Mouse (Mus musculus) yolk sac, embryonic 10.5 days (tissue): ENCODE results near the gene Sh3pxd2a.
A peak's percentile ranks its signal among the peaks of the same experiment; 100 is the strongest.

Source experiments
- DNase-seq: peaks from one replicate; pipeline ENCODE4 v3.0.0-alpha.2; 2017; ENCODE audit warnings: low spot score

The Sh3pxd2a gene

DNA sequence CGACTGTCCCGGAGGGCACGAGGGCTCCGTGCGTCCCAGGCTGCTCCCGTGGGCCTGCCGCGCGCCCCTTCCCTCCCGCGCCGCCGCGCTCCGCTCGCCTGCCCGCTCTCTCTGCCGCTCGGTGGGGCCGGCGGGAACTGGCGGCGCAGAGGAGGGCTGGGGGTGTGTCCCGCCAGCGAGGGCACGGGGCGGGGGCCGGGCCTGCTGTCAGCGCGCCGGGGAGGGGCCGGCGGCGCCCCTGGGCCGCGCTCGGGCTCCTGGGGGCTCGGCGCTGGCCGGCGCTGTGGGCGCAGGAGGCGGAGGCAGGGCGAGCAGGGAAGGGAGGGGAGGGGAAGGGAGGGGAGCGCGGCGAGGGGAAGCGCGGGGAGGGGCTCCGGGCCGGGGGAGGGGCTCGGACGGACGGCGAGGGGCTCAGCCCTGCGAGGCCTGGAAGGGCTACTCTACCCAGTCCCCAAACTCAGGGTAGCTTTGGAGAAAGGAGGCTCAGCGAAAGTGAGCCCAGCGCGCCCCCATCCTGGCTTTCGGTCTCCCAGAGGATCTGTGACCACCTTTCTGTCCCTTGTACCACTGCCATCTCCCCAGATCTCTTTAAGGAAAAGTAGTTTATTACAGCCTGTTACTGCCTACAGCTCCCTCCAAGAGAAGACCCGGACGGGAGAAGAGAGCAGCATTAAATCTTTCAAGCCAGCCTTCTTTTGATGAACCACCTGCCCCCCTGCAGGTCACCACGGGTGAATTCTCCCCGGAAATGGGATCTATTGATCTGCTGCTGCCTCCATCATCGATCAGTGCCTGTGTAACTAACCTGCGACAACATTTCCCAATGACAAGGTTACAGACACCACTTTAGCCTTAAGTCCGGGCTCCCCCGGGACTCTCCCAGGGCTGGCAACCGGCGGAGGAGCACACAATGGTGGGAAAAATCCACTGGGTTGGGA lies at the start of gene Sh3pxd2a:
Gene Sh3pxd2a (minus strand): TSS at position 98 of the 938 bp plus-strand sequence.
- peak; percentile 87 for DNase-seq

DNA sequence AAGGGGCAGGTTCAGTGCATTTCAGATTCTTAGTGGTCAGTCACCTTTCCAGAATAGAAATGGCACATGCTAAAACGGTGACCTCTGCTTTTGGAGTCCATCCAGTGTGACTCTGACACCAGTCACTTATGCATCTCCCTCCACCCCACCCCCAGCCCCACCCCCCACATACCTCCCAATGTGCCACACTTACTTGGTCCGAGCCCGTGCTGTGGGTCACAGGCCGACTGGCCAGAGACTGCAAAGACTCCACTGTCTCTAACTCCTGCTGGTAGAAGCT lies 49.4 kb upstream of the Sh3pxd2a start:
- no peak for DNase-seq

DNA sequence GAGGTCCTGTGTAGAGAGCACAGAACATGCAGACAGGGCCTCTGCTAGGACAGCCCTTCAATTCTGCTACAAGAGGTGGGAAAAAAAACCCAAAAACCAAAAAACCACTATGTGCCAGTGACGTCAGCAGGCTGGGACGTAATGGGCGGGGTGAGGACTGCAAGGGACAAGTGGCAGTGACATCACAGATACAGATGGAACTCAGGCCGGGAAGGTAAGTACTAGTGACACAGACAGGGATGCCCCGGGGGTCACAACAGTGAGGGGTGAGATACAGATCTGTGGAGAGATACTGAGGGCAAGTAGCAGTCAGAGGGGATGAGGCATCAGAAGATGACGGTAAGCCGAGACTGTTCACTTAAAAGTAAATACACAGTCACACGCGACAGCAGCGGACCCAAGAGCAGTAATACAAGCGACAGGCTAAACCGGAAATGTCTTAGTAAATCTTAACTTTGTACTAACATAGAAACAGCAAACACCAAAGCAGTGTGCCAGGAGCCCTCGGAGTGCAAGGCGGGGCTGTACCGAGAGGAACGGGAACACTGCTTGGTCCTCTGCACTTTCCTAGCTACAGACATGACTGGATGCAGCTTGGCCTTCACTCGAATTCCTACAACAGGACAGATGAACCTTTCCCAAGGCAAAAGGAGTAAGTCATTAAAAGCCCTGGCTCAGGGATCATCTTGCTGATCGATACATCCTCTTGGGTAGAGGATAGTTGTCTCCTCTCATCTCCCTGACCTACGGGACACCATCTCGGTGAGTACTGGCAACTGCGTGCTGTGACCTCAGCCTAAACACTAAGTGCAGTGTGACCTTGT lies 48.8 kb upstream of the Sh3pxd2a start:
- no peak for DNase-seq

DNA sequence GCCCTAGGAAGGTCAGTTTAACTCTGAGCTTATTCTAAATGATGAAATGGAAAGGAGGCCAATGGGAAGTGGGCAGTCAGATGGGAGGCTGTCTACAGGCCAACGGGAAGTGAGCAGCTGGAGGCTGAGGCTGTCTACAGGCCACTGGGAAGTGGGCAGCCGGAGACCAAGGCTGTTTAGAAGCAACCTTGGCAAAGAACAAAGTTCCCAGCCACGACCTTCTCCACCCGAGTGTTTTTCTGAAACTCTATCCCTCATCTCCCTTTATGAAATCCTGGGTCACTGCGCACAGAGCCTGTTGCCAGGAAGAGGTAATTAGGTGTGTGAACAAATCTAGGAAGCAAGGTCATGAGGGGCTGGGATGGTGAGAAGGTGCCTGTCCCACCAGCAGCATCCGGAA lies 47.8 kb upstream of the Sh3pxd2a start:
- no peak for DNase-seq

DNA sequence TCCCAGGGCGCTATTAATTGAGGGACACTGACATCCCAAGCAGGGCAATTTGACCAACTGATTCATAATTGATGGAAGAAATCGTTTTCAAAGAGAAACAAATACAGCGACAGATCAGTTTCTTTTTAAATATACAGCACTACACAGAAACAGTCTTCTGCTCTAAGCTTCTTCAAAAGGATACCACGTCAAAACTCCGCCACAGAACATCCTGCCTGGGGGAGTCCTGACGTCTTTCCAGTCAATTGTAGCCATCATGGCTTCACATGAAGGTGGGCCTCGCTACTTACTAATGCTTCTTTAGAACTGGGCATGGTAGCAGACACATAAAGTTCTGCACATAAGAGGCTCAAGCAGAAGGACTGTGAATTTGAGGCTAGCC lies 47.1 kb upstream of the Sh3pxd2a start:
- DNase-seq = no peak

DNA sequence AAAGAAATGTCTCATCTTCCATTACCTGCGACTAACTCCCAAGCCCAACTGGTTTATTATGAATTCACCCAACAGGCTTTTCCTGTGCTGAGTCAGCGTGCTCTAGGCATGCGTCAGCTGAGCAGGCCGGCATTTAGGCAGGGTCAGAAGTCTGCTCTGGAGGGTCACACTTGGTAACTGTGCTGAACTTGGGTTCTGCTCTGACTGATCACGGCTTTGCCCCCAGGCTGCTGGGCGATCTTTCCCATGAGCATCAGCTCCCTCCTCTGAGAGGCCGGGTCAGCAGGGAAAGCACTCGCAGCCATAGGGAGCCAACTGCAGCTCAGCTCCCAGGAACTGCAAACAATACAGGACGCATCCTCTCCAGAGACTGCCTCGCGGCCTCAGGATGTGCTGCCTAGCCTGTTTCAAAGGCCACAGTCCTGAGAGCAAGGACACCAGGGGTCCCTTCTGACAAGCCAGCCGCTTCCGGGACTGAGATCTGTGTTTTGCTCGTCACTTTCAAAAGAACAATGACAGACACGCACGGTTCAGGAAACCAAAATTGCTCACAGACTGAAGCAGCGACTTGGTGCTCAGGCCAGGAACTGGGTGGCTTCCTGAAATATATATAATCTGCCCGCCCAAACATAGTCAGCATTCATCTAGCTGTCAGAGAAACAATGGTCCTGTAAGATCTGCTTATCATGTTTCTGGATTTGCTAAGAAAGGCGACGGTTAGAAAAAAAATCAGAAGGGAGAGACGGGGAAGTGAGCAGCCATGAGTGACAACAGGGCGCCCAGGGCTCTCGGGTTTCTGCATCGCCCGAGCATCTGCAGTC lies 46.5 kb upstream of the Sh3pxd2a start:
- DNase-seq = peak; percentile 68

DNA sequence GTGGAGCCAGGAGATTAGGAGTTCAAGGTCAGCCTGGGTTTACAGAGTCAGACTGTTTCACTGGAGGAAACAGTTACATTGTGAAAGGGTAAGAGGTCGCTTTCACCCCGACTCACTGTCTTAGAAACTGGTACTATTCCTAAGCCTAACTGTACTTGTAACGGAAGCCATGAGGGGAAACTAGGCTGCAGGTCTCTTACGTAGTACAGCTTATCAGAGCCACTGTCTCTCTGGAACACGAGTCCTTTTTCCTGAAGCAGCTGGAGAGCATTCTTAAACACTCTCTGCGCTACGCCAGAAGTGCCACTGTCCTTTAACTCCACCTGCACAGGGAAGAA lies 45.9 kb upstream of the Sh3pxd2a start:
- DNase-seq = no peak

DNA sequence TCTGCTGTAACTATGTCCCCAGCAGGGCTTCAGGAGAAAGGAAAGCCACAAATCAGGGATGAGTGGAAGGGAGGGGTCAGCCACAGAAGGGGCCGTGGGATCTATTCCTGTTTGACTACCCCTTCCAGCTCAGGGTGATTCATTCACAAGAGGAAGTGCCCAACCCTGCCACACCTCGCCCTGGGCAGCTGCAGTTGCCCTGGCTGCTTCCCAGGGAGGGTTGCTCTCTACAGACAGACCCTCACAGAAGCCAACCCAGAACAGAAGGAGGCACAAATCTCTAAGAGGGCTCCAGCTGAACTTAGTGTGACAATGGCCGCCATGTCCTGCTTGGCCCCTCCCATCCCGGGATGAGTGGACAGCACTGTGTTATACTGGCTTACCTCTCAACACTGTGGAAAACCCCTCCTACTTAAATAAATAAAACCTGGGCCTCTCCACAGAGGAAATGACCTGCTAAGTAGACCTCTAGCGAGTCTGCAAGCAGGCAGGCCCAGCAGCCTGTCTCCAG lies 44.6 kb upstream of the Sh3pxd2a start:
- DNase-seq = no peak

DNA sequence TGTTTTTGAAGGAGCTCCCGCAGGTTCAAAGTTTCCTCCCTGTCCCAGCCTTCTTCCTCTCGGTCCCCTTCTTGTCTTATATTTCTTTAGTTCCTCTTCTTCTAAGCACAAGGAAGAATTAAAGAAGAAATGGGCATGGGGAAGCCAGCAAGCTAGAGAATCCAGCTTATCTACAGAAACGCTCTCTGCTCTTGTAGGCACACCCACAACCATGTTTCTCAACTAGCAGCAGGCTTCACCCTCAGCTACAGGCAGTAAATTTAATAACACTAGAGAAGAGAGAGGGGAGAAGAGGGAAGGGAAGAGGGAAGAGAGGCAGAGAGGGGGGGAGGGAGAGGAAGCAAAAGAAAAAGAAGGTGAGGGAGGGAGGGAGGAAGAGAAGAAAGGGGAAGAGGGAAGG lies 44.0 kb upstream of the Sh3pxd2a start:
- DNase-seq = no peak

DNA sequence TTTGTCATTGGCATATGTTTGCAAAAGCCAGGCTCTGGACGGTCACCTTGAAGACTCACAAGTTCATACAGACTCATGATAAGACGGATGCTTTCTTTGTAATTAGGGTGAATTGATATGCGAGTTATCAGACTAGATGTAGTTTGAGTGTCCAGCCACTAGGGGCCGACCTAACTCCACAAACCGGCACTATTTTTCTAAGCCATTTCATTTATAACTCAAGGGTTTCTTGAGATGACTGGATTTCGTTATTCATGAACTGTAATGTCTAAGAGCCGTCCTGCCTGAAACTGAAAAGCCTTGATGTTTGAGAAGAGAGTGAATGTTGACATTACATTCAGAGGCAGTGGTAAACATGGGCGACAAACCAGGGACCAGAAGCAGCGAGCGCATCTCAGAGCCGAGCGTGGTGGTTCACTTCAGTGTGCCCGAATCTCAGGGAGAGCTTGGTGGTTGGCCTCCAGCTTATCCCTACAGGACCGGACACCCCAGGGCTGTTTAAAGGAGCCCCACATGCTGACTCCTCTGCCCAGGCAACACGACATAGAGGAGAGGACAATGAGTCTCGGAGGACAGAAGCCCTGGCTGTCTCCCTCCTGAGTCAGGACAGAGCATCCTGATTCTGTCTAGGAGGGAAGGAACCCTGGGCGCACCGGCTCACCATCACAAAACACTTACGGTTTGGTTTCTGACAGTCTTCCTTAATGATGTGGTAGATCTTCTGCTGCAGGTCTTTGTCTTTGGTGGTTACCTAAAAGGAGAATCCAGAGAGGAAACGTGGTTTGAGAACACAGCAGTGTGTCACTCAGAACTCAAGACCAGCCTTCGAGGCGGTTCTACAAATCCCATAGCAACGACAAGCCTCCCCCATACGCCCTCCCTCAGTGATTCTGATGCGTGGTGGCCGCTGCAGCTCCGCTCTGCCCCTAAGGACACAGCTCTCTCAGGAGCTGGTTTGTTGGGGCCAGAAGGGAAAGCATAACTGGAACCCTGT lies 43.2 kb upstream of the Sh3pxd2a start:
- peak; percentile 39 for DNase-seq

DNA sequence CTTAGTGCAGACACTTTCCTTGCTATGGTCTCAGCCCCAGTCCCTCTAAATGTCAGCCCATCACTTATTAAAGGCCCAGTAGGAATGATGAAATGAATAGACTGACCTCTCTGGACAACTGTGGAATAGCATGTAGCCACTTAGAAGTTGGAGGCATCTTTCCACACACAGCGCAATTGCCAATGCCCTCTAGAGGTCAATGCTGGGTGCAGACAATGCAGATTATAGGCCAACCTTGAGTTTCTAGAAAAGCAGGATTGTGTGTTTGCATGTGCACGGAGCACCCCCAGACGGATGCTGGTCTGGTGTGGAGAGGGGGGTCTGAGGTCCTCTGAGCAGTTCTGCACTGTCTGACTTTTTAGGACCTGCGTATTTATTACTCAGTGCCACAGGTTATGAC lies 39.4 kb upstream of the Sh3pxd2a start:
- DNase-seq = peak; percentile 44

DNA sequence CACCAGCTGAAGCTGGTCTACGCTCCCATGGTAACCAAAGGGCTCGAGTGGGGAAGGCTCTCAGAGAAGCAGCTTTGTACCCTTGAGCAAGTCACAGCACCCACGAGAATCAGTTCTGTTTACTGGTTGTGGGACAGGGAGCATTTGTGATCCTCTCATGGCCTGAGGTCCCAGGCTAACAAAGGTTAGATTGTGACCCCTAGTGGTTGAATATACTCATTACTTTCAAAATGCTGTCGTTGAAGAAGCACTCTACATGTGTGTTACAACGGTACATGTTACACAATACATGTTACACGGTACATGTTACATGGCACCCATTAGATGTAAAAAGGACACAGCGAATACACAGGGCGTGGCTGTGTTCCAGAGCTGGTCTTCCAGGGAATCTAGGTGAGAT lies 38.4 kb upstream of the Sh3pxd2a start:
- no peak for DNase-seq

DNA sequence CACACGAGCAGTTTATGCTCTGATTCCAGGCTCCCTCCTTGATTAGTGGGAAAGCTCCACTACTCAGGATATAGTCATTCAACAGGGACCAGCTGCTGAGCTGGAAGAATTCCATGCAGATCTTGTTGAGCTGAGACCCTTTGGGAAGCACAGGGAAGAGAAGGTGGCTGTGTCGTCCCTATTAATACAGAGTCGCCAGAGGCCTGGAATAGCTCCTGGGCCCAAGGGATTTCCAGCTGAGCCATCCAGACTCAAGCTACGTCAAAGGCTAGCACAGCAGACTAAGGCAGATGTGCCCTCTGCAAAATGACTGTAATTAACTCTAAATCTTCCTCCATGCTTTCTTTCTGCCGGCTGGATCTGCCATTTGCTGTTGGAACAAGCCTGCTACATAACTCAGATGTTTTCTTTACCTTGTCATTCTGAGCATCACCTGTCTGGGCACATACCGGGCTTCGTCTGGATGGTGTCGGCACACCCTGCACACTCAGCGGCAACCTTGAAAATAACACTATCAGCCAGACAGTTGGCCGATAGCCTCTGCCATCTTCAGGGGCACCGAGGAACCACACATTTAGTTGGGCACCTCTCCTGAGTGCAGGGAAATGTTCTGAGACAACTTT lies 36.3 kb upstream of the Sh3pxd2a start:
- no peak for DNase-seq

DNA sequence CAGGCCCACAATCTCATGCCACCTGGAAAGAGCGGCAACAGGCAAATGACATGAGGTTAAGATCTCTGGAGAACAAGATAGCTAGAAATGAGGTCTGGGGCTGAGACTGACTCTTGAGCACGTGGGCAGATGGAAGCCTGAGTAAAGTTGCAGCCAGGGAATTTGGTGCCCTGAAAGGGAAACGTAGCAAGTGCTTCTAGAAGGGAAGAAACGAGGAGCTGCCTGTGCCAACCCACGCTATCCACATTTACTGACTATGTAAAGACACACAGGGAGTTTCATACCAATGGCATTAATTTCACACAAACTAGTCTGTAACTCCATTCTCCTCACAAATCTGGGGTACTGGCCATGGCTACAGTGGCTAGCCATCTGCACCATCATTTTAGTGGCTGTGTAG lies 35.6 kb upstream of the Sh3pxd2a start:
- DNase-seq = no peak

DNA sequence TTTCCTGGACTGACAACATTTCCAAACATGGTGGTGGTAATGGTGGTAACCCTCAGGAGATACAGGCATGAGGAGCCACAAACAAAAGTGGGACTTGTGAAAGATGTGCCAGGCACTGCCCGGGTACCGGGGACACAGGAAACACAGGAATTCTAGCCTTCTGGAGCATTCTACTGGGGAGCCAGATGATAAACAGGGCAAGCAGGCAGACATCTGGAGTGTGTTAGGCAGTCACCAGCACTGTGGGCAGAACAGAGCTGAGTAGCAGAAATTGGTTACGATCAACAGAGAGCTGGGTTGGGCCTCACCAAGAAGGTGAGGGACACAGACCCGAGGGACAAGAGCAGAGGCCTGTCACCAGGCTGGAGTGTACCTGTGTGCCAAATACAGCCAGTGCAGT lies 34.7 kb upstream of the Sh3pxd2a start:
- no peak for DNase-seq

DNA sequence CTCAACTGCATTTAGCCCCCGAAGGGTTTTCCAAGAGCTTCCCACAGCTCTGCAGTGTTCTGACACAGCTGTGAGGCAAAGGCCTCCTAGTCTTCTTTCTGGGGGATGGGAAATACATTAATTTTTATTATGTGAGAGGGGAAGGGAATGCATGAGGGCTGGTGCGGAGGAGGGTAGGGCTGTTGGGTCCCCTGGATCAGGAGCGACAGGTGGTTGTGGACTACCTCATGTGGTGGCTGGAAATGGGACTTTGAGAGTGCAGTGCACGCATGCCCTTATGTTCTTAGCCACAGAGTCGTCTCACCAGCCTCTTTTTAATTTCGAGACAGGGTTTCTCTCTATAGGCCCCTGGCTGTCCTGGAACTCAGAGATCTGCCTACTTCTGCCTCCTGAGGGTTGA lies 33.5 kb upstream of the Sh3pxd2a start:
- no peak for DNase-seq

DNA sequence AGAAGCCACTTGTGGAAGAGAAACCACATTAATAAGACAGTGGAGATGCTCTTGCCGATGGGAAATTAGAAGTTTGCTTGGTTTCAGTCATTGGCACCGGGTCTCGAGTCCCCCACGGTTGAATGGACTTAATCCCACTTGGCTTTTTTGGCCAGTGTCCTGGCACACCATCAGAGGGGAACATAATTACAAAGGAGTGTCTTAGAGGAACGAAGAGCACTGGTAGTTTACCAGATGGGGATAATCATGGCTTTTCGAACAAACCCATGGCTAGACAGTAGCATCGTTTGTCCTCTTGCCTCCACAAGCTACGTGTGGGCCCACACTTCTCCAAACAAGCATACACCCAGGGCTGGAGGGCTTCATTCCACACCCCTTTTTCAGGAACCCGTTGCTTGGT lies 33.1 kb upstream of the Sh3pxd2a start:
- DNase-seq = no peak

DNA sequence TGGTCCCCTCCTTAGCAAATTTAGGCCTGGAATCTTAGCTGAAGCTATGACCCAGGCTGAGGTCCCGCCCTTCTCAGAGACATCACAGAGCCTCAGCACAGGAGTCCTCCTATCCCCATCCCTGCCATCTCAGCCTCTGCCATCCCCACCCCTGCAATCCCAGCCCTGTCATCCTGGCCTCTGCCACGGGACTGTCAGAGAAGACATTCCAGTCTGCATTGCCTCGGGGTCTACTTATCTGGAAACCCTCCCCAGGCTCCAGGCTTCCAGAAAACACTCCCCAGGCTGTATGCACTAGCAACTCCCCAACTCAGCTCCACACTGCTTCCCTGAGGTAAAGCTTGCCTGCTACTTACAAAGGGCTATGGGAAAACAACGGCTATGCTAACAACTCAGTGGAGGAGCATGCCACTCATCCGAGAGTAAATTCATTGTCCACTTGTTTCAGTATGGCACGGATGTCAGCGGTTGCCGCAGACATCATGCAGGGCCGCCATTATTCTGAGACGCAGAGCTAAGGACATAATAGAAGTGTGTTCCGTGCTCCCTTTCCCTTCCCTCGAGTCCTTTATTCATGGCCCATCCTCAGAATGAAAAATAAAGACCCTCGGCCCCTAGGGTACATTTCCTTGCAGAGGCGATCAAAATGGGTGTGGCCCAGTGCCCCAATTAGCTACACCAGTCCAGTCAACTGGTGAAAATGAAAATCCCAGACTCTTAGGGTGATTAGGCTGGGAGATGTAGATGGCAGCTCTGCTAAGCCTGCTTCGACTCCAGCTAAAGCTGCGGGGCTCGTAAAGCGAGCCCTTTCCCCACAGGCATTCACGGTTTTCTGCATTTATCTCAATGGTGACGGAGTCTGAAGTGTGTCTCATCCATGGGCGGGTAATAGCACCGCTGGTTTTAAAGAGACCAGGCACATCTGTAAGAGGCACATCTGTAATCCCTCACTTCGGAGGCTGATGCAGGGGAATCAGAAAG lies 29.1 kb upstream of the Sh3pxd2a start:
- DNase-seq = no peak

DNA sequence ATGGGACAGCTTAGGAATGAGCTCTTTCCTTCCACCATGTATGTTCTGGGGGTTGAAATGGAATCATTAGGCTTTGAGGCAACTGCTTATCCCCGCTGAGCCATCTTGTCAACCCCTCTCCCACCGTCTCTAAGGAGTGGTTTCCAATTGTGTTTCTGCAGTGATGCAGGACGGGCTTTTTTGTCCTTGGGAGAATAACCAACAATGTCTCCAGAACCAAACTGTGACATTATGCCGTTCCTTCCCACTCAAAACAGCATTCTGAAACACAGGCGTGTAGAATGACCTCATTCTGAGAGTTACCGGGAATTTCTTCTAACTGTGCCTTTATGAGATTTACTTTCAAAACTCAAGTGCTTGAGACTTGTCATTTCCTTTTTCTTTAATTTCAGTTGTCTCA lies 28.2 kb upstream of the Sh3pxd2a start:
- DNase-seq = no peak

DNA sequence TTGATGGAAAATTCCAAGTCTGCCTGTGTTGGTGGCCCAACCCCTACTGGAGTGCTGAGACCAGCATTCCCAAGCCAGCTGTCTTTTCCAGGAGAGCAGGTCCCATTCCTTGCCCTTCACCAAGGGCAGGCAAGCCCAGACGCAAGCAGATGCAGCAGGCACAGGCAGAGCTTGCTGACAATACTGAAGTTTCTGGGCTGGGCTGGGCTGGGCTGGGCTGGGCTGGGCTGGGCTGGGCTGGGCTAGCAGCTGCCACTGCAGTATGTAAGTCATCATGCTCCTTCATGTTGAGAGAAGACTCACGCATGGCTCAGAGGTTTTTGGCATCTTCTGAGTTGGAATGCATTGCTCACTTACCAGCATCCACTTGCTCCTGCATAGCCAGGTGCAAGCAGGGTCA lies 27.7 kb upstream of the Sh3pxd2a start:
- no peak for DNase-seq
